Mouse (Mus musculus): ENCODE data around the gene Fam50a. TPM values are rescaled to one million over a fixed set of nuclear protein-coding genes. Genes with fewer than 3 reads are reported as not detected.
"Not testable (repeated sequence)": the region's sequence is repeated elsewhere in the genome, so short reads cannot be mapped to it uniquely, and the experiment has no call there.

Gene Fam50a
- polyA plus RNA-seq, 1 experiment from 2014 or later = 60.2 TPM

DNA sequence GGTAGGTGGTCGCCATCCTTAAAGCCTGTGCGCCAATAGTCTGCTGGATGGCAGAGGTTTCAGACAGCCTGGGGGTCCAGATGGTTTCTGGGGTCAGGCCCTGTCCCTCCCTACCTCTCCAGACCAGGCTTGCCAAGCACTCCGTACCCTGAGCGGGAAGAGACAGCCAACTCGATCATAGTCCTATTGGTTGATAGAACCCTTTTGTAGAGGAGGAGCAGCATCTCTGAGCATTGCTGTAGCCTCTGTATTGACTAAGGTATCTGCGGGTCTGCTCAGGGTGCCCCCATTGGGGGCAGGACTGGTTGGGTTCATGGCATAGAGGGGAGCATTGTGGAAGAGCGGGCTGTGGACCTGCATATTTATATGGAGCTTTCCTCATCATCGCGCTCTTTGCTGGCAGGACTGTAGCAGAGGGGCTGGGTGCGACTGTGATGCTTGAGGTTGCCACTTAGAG lies 16.4 kb downstream of the Fam50a start:
- DNase-seq (ENCODE audit: low spot score) = no peak

DNA sequence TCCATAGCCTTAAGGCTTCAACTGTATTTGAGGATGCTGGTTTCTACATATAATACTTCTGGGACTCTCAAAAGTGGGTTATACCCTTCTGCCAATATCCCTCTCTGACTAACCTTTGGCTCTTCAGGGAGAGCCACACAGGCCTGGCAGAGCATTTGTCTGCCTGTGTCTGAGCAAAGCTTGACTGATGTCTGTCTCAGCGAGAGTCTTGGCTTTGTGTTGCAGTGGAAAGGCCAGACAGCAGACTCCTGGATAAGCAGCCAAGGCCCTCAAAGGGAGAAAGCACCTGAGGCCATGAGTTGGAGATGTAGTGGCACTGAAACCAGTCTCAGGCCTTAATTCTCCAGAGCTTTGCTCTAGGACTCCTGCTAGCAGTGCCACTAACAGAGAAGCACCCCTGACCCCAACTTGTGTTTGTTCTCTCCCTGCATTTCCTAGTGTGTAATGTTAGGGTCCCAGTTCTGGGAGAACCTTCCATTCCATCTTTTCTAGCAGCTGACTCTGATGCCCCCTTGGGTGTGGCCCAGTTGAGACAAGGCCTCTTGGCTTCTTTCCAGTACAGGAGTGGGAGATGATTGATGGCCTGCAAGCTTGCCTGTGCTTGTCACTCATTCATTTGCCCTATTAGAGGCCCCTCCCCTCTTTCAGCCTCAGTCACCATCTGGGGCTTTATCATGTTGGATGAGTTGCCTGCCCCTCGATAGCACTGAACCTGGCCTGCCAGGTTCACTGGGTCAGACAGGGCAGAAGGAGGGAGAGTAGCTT lies 17.5 kb downstream of the Fam50a start:
- no peak for DNase-seq (ENCODE audit: low spot score)

DNA sequence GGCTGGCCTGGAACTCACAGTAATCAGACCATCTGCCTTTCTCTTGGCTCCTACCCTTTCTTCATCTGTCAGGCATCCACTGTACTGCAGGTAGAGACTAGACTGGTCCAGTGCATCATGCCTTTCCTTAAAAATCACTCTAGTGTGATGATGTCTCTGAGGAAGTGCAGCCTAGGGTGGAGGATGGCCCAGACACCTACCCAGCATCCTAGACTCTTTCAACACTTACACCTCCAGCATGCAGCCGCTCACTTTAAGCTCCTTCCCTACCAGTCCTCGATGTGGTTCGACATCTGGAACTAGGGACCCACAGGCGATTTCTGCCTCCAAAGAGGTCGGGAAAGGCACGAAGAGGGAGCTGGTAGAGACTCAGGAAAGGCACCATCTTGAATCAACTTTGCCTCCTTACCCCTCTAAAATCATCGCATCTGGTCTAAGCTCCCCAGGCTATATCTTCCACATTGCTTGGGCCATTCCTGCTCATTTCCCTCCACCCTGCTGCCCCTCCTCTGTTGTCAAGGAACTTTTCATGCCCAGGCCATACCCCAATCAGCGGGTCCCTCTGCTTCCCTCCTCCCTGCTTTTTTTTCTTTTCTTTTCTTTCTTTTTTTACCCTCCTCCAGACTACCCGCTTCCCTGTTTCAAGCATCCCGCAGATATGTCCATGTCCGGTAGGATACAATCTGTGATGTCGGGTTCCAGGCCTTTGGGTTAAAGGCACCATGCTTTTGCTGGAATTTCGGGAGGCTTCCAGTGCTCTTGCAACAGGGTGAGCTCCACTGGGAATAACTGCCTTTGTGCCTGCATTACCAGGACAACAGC lies 40.0 kb downstream of the Fam50a start:
- no peak for DNase-seq (ENCODE audit: low spot score)

DNA sequence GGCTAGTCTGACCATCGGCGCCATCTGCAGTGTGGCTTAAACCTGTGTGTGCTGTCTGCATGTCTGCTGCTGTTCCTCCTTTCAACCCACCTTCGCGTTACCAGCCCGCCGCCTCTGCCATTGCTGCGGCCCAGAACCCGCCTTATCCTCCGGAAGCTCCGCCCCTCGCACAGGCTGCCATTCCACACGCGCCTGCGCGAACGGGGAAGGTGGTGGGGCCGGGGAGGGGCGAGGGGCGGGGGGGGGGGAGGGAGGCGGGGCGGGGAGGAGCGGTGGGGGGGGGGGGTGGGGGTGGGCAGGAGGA lies 40.6 kb downstream of the Fam50a start, which contains the start of gene Lage3:
TSS of gene Lage3 (minus strand) at position 152 of the 304 bp plus-strand sequence.
- DNase-seq (ENCODE audit: low spot score) = peak; percentile 85

DNA sequence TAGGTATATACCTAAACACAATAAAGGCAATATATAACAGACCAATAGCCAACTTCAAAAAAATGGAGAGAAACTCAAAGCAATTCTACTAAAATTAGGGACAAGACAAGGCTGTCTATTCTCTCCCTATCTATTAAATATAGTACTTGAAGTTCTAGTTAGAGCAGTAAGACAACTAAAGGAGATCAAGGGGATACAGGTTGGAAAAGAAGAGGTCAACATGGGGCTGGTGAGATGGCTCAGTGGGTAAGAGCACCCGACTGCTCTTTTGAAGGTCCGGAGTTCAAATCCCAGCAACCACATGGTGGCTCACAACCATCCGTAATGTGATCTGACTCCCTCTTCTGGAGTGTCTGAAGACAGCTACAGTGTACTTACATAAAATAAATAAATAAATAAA lies 44.2 kb downstream of the Fam50a start:
- DNase-seq (ENCODE audit: low spot score) = not testable (repeated sequence)

DNA sequence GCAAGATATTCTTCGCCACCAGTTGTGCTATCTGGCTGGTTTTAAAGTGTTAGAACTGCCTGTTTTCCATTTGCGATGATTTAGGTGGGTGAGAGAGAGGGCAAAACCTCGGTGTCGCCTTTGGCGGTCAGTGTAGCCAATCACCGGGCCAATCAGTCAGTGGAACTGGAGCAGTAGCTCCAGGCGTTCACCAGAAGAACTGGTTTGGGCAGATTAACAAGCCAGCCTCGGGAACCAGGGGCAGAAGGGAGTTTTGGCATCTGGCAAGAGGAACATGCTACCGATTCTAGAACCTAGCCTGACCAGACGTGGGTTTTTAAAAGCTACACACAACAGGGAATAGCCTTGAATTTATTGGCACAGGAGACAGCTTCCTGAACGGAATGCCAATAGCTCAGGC lies 46.3 kb downstream of the Fam50a start:
- no peak for DNase-seq (ENCODE audit: low spot score)

DNA sequence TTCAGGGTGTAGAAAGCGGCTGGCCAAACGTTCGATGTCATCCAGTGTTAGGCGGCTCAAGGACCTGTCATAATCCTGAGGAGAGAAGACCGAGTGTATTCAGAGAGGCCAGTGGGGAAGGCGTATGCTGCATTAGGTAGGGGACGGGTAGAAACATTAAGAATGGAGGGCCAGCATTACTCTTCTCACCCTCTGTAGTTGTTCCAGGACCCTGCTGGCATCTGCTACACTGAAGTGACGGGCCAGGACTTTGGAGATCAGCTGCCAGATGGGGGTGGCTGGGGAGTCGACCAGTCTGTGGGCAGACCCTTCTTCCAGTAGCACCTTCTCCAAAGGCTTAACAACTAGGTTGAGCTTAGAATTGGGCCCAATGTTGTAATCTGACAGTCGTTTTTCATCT lies 54.7 kb downstream of the Fam50a start:
- DNase-seq (ENCODE audit: low spot score) = no peak

DNA sequence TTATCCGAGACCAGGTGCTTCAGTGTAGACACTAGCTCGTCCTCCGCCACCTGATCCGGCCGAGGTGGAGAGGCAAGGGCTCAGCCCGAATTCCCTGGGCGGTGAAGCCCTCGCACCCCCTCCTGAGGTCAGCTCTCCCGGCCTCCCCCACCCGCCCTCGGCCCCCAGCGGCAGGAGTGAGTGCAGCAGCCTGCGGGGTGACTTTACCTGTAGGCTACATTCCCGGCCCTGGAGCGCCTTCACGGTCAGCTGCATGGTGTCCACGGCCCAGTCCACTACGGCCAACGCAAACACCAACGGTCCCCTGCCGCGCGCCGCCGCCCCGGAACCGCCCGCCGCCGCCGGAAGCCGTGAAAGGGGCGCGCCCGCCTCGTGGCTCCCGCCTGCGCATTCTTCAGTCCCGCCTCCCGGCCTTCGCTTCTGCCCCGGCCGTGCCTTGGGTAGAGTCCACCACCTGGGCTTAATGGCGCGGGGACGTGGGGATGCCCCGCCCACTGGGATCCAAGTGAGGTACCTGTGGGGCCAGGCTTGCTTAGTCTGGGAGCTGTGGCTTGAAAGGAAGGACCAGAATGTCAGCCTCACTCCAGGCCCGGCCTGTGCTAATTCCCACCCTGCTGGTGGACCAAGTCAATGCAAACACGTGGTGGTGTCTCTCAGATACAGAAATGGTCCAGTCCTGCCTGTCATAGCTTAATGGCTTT lies 55.5 kb downstream of the Fam50a start:
- DNase-seq (ENCODE audit: low spot score) = peak; percentile 44

Small RNA genes within 50 kb of the gene (microRNA-seq; reads per million reads assigned to microRNA genes)
- gene Mir7091 (ENCODE audit: borderline number of aligned reads) (not detected), gene Mir7092 (ENCODE audit: borderline number of aligned reads) (not detected)

Other genes starting within 250 kb of the Fam50a start
- gene Opn1mw, start 185.6 kb upstream of the Fam50a start, polyA plus RNA-seq (2015; fragmentation: Nextera tagmentation; extraction: Ambion mirVana) = not detected in 2 replicates
- gene Mecp2, start 177.7 kb upstream of the Fam50a start, polyA plus RNA-seq (2015; fragmentation: Nextera tagmentation; extraction: Ambion mirVana) = 16.6 and 16.7 TPM in 2 replicates
- not detected in 2 replicates for gene Tex28, start 145.2 kb upstream of the Fam50a start, polyA plus RNA-seq (2015; fragmentation: Nextera tagmentation; extraction: Ambion mirVana)
- 0.51 and 0.52 TPM in 2 replicates for gene Tktl1, start 135.8 kb upstream of the Fam50a start, polyA plus RNA-seq (2015; fragmentation: Nextera tagmentation; extraction: Ambion mirVana)
- 108 and 110 TPM in 2 replicates for gene Flna, start 63.2 kb upstream of the Fam50a start, polyA plus RNA-seq (2015; fragmentation: Nextera tagmentation; extraction: Ambion mirVana)
- gene Emd, start 58.3 kb upstream of the Fam50a start, polyA plus RNA-seq (2015; fragmentation: Nextera tagmentation; extraction: Ambion mirVana) = 19.6 and 22.5 TPM in 2 replicates
- 838 and 891 TPM in 2 replicates for gene Rpl10, start 42.2 kb upstream of the Fam50a start, polyA plus RNA-seq (2015; fragmentation: Nextera tagmentation; extraction: Ambion mirVana)
- 66.0 and 71.6 TPM in 2 replicates for gene Taz, start 31.1 kb upstream of the Fam50a start, polyA plus RNA-seq (2015; fragmentation: Nextera tagmentation; extraction: Ambion mirVana)
- gene Dnase1l1, start 30.7 kb upstream of the Fam50a start, polyA plus RNA-seq (2015; fragmentation: Nextera tagmentation; extraction: Ambion mirVana) = 8.1 and 9.0 TPM in 2 replicates
- 87.8 and 92.3 TPM in 2 replicates for gene Atp6ap1, start 15.9 kb upstream of the Fam50a start, polyA plus RNA-seq (2015; fragmentation: Nextera tagmentation; extraction: Ambion mirVana)
- 104 and 107 TPM in 2 replicates for gene Gdi1, start 8.0 kb upstream of the Fam50a start, polyA plus RNA-seq (2015; fragmentation: Nextera tagmentation; extraction: Ambion mirVana)
- 0.83 and 0.96 TPM in 2 replicates for gene Plxna3, start 16.0 kb downstream of the Fam50a start, polyA plus RNA-seq (2015; fragmentation: Nextera tagmentation; extraction: Ambion mirVana)
- 123 and 138 TPM in 2 replicates for gene Lage3, start 40.6 kb downstream of the Fam50a start, polyA plus RNA-seq (2015; fragmentation: Nextera tagmentation; extraction: Ambion mirVana)
- gene Ubl4a, start 60.2 kb downstream of the Fam50a start, polyA plus RNA-seq (2015; fragmentation: Nextera tagmentation; extraction: Ambion mirVana) = 58.7 and 63.1 TPM in 2 replicates
- 19.8 and 20.1 TPM in 2 replicates for gene Slc10a3, start 60.3 kb downstream of the Fam50a start, polyA plus RNA-seq (2015; fragmentation: Nextera tagmentation; extraction: Ambion mirVana)
- 22.7 and 23.2 TPM in 2 replicates for gene Fam3a, start 80.2 kb downstream of the Fam50a start, polyA plus RNA-seq (2015; fragmentation: Nextera tagmentation; extraction: Ambion mirVana)
- gene Ikbkg, start 80.3 kb downstream of the Fam50a start, polyA plus RNA-seq (2015; fragmentation: Nextera tagmentation; extraction: Ambion mirVana) = 22.7 and 25.1 TPM in 2 replicates
- gene G6pdx, start 116.2 kb downstream of the Fam50a start, polyA plus RNA-seq (2015; fragmentation: Nextera tagmentation; extraction: Ambion mirVana) = 38.7 and 43.8 TPM in 2 replicates
- not detected in 2 replicates for gene Gm6880, start 168.4 kb downstream of the Fam50a start, polyA plus RNA-seq (2015; fragmentation: Nextera tagmentation; extraction: Ambion mirVana)

All from thymus, postnatal 0 days (tissue).